Mouse (Mus musculus): ENCODE measurements around the gene Cma1.

Gene Cma1

GRCm38 (mm10) chr14:55899701-55900413 is 44.6 kb downstream of the Cma1 start, which contains the start of gene Sdr39u1:
Gene Sdr39u1 (minus strand): TSS chr14:55900293.
- Histone ChIP-seq H3K27me3 (ENCODE audit: insufficient read depth, low read length) (peaks cover 28% of the 10 kb centered on the region), H3K9me3 (ENCODE audit: low read length) (no peaks in the 10 kb centered on the region), H3K4me1 (replicated peaks; ENCODE audit: low read depth, low read length) (peaks cover 46% of the 10 kb centered on the region), H3K4me3 (replicated peaks; ENCODE audit: low read length) (peak within 1 kb of the TSS; percentile 75), H3K36me3 (ENCODE audit: insufficient read depth, low read length) (peaks cover 36% of the 10 kb centered on the region)
- TF ChIP-seq CTCF (conservative IDR thresholded peaks at IDR 0.05; ENCODE audit: low read length): no peak
- no peak for TF ChIP-seq POU5F1 (IDR thresholded peaks at IDR 0.05; ENCODE audit: borderline replicate concordance, low read length)
- no peak for TF ChIP-seq NANOG (IDR thresholded peaks at IDR 0.05; ENCODE audit: borderline replicate concordance, low read length)

- Histone ChIP-seq H3K4me3 (replicated peaks; ENCODE audit: low read length) (peak overlapping the region; percentile 75), H3K9me3 (ENCODE audit: low read length) (no peaks in the 10 kb centered on the region)
- no peak for TF ChIP-seq CTCF (conservative IDR thresholded peaks at IDR 0.05; ENCODE audit: low read length)
- no peak for TF ChIP-seq NANOG (IDR thresholded peaks at IDR 0.05; ENCODE audit: borderline replicate concordance, low read length)
- no peak for TF ChIP-seq POU5F1 (IDR thresholded peaks at IDR 0.05; ENCODE audit: borderline replicate concordance, low read length)
Measured at GRCm38 (mm10) chr14:55898947-55899346, 45.5 kb downstream of the Cma1 start.

GRCm38 (mm10) chr14:55897671-55898070 is 46.8 kb downstream of the Cma1 start:
- H3K36me3 ChIP-seq (ENCODE audit: insufficient read depth, low read length): peaks cover 54% of the 10 kb centered on the region
- H3K4me1 ChIP-seq (replicated peaks; ENCODE audit: low read depth, low read length): peaks cover 40% of the 10 kb centered on the region
- no peak overlapping the region; the same call in 1 of the 2 replicates for H3K4me3 ChIP-seq (replicated peaks; ENCODE audit: low read length)
- peaks cover 28% of the 10 kb centered on the region for H3K27me3 ChIP-seq (ENCODE audit: insufficient read depth, low read length)
- TF ChIP-seq POU5F1 (IDR thresholded peaks at IDR 0.05; ENCODE audit: borderline replicate concordance, low read length): no peak
- no peak for TF ChIP-seq NANOG (IDR thresholded peaks at IDR 0.05; ENCODE audit: borderline replicate concordance, low read length)
- no peak for TF ChIP-seq CTCF (conservative IDR thresholded peaks at IDR 0.05; ENCODE audit: low read length)
- no peaks in the 10 kb centered on the region for H3K9me3 ChIP-seq (ENCODE audit: low read length)

More at GRCm38 (mm10) chr14:55898947-55899346, 45.5 kb downstream of the Cma1 start:
- Histone ChIP-seq H3K4me1 (replicated peaks; ENCODE audit: low read depth, low read length) (peaks cover 46% of the 10 kb centered on the region), H3K36me3 (ENCODE audit: insufficient read depth, low read length) (peaks cover 45% of the 10 kb centered on the region), H3K27me3 (ENCODE audit: insufficient read depth, low read length) (peaks cover 28% of the 10 kb centered on the region)

All from E14TG2a.4 (cell line).